Mouse (Mus musculus): ENCODE measurements at regions not wholly inside any gene's neighbourhood (a gene's known extent, or its start where the extent isn't known, plus 50 kb on each side); places are given as distances from the start of the nearest gene placed in this dataset.
"Not testable (repeated sequence)": the region's sequence is repeated elsewhere in the genome, so short reads cannot be mapped to it uniquely, and the experiment has no call there.

- ATAC-seq (ENCODE audit: insufficient number of reproducible peaks, insufficient read depth, low FRiP score, low TSS enrichment, low read depth), result peak; percentile 54; the same call in 1 of the 2 replicates
- no peaks in the 10 kb centered on the region for H3K4me1 ChIP-seq (replicated peaks)
These were observed 140.6 kb downstream of the Cand1 start for GRCm38 (mm10) chr10:119099092-119099792.

GRCm38 (mm10) chr10:119094166-119094565 is 145.7 kb downstream of the Cand1 start:
- H3K9me3 ChIP-seq, result no peaks in the 10 kb centered on the region
- no peak overlapping the region for H3K27ac ChIP-seq
- ATAC-seq (ENCODE audit: insufficient number of reproducible peaks, insufficient read depth, low FRiP score, low TSS enrichment, low read depth), result no peak
- no peaks in the 10 kb centered on the region for H3K4me1 ChIP-seq (replicated peaks)
- no peaks in the 10 kb centered on the region for H3K36me3 ChIP-seq
- no peak overlapping the region for H3K9ac ChIP-seq (replicated peaks)
- no peak overlapping the region for H3K4me2 ChIP-seq
- WGBS, result 90% methylated on average over 11 of the region's 11 CpGs
- no peak overlapping the region for H3K4me3 ChIP-seq (replicated peaks)
- no peaks in the 10 kb centered on the region for H3K27me3 ChIP-seq

More at GRCm38 (mm10) chr10:119099092-119099792, 140.6 kb downstream of the Cand1 start:
- Histone ChIP-seq H3K27ac (no peak overlapping the region), H3K27me3 (no peaks in the 10 kb centered on the region), H3K4me3 (replicated peaks) (no peak overlapping the region), H3K9me3 (peaks cover 4% of the 10 kb centered on the region; the same call in 1 of the 2 replicates), H3K9ac (replicated peaks) (no peak overlapping the region), H3K36me3 (no peaks in the 10 kb centered on the region), H3K4me2 (no peak overlapping the region)
- WGBS, result 51% methylated on average over 10 of the region's 10 CpGs

- no peak for ATAC-seq (ENCODE audit: insufficient number of reproducible peaks, insufficient read depth, low FRiP score, low TSS enrichment, low read depth)
- Histone ChIP-seq H3K9ac (replicated peaks) (no peak overlapping the region), H3K36me3 (no peaks in the 10 kb centered on the region), H3K27ac (no peak overlapping the region), H3K4me3 (replicated peaks) (no peak overlapping the region), H3K4me2 (no peak overlapping the region), H3K4me1 (replicated peaks) (no peaks in the 10 kb centered on the region), H3K9me3 (no peaks in the 10 kb centered on the region), H3K27me3 (no peaks in the 10 kb centered on the region)
- 93% methylated on average over 4 of the region's 4 CpGs for WGBS
These were observed 152.0 kb downstream of the Cand1 start for GRCm38 (mm10) chr10:119087886-119088285.

GRCm38 (mm10) chr10:119087071-119087665 is 152.7 kb downstream of the Cand1 start:
- H3K4me2 ChIP-seq, result no peak overlapping the region
- H3K4me1 ChIP-seq (replicated peaks), result no peaks in the 10 kb centered on the region
- H3K4me3 ChIP-seq (replicated peaks), result no peak overlapping the region
- H3K36me3 ChIP-seq, result no peaks in the 10 kb centered on the region
- no peaks in the 10 kb centered on the region for H3K27me3 ChIP-seq
- WGBS, result 86% methylated on average over 5 of the region's 5 CpGs
- H3K9ac ChIP-seq (replicated peaks), result no peak overlapping the region
- ATAC-seq (ENCODE audit: insufficient number of reproducible peaks, insufficient read depth, low FRiP score, low TSS enrichment, low read depth), result no peak
- H3K27ac ChIP-seq, result no peak overlapping the region
- H3K9me3 ChIP-seq, result no peaks in the 10 kb centered on the region

GRCm38 (mm10) chr10:119086450-119086849 is 153.4 kb downstream of the Cand1 start:
- ATAC-seq (ENCODE audit: insufficient number of reproducible peaks, insufficient read depth, low FRiP score, low TSS enrichment, low read depth), result no peak
- Histone ChIP-seq H3K9ac (replicated peaks) (no peak overlapping the region), H3K4me1 (replicated peaks) (no peaks in the 10 kb centered on the region), H3K9me3 (no peaks in the 10 kb centered on the region), H3K27ac (no peak overlapping the region), H3K27me3 (no peaks in the 10 kb centered on the region), H3K4me2 (no peak overlapping the region), H3K4me3 (replicated peaks) (no peak overlapping the region), H3K36me3 (no peaks in the 10 kb centered on the region)
- WGBS, result 46% methylated on average over 5 of the region's 5 CpGs

GRCm38 (mm10) chr10:119083431-119083830 is 156.4 kb downstream of the Cand1 start:
- H3K36me3 ChIP-seq, result no peaks in the 10 kb centered on the region

GRCm38 (mm10) chr10:119082861-119083260 is 157.0 kb downstream of the Cand1 start:
- no peak overlapping the region for H3K27ac ChIP-seq
- 81% methylated on average over 2 of the region's 2 CpGs for WGBS
- no peak overlapping the region for H3K9ac ChIP-seq (replicated peaks)
- no peak overlapping the region for H3K4me2 ChIP-seq
- no peak for ATAC-seq (ENCODE audit: insufficient number of reproducible peaks, insufficient read depth, low FRiP score, low TSS enrichment, low read depth)
- H3K36me3 ChIP-seq, result no peaks in the 10 kb centered on the region
- H3K4me1 ChIP-seq (replicated peaks), result no peaks in the 10 kb centered on the region
- no peak overlapping the region for H3K4me3 ChIP-seq (replicated peaks)
- no peaks in the 10 kb centered on the region for H3K27me3 ChIP-seq
- H3K9me3 ChIP-seq, result no peaks in the 10 kb centered on the region

More at GRCm38 (mm10) chr10:119083431-119083830, 156.4 kb downstream of the Cand1 start:
- H3K4me1 ChIP-seq (replicated peaks), result no peaks in the 10 kb centered on the region
- H3K27ac ChIP-seq, result no peak overlapping the region
- 74% methylated on average over 4 of the region's 4 CpGs for WGBS
- no peak for ATAC-seq (ENCODE audit: insufficient number of reproducible peaks, insufficient read depth, low FRiP score, low TSS enrichment, low read depth)
- no peak overlapping the region for H3K9ac ChIP-seq (replicated peaks)
- no peak overlapping the region for H3K4me2 ChIP-seq
- no peaks in the 10 kb centered on the region for H3K9me3 ChIP-seq
- H3K27me3 ChIP-seq, result no peaks in the 10 kb centered on the region
- H3K4me3 ChIP-seq (replicated peaks), result no peak overlapping the region

GRCm38 (mm10) chr10:119081766-119082165 is 158.1 kb downstream of the Cand1 start:
- WGBS, result 74% methylated on average over 3 of the region's 3 CpGs
- not testable (repeated sequence) for H3K27me3 ChIP-seq; H3K9me3 ChIP-seq; H3K36me3 ChIP-seq; H3K4me1 ChIP-seq (replicated peaks); H3K9ac ChIP-seq (replicated peaks); H3K27ac ChIP-seq; H3K4me3 ChIP-seq (replicated peaks); H3K4me2 ChIP-seq; ATAC-seq (ENCODE audit: insufficient number of reproducible peaks, insufficient read depth, low FRiP score, low TSS enrichment, low read depth)

GRCm38 (mm10) chr10:119076100-119076566 is 163.7 kb downstream of the Cand1 start:
- WGBS, result 12% methylated on average over 12 of the region's 12 CpGs
- no peak overlapping the region for H3K4me3 ChIP-seq (replicated peaks)
- H3K27ac ChIP-seq, result no peak overlapping the region
- ATAC-seq (ENCODE audit: insufficient number of reproducible peaks, insufficient read depth, low FRiP score, low TSS enrichment, low read depth), result no peak
- no peak overlapping the region for H3K9ac ChIP-seq (replicated peaks)
- no peaks in the 10 kb centered on the region for H3K36me3 ChIP-seq
- H3K9me3 ChIP-seq, result no peaks in the 10 kb centered on the region
- no peaks in the 10 kb centered on the region for H3K27me3 ChIP-seq
- peaks cover 15% of the 10 kb centered on the region for H3K4me1 ChIP-seq (replicated peaks)
- peak overlapping the region; percentile 5; the same call in 1 of the 2 replicates for H3K4me2 ChIP-seq

GRCm38 (mm10) chr10:119074887-119075286 is 165.0 kb downstream of the Cand1 start:
- no peaks in the 10 kb centered on the region for H3K9me3 ChIP-seq
- no peak overlapping the region for H3K4me3 ChIP-seq (replicated peaks)
- 68% methylated on average over 15 of the region's 15 CpGs for WGBS
- peak; percentile 66 for ATAC-seq (ENCODE audit: insufficient number of reproducible peaks, insufficient read depth, low FRiP score, low TSS enrichment, low read depth)
- H3K27ac ChIP-seq, result 0 out of 2 replicates have a peak overlapping the region, but pooled peaks have one; percentile 31
- H3K36me3 ChIP-seq, result no peaks in the 10 kb centered on the region
- H3K4me2 ChIP-seq, result peak overlapping the region; percentile 17; the same call in 1 of the 2 replicates
- H3K9ac ChIP-seq (replicated peaks), result no peak overlapping the region
- H3K4me1 ChIP-seq (replicated peaks), result peaks cover 15% of the 10 kb centered on the region
- no peaks in the 10 kb centered on the region for H3K27me3 ChIP-seq

- H3K27ac ChIP-seq, result no peak overlapping the region
- no peak overlapping the region for H3K4me2 ChIP-seq
- H3K9me3 ChIP-seq, result no peaks in the 10 kb centered on the region
- 95% methylated on average over 3 of the region's 3 CpGs for WGBS
- no peaks in the 10 kb centered on the region for H3K27me3 ChIP-seq
- no peak overlapping the region for H3K4me3 ChIP-seq (replicated peaks)
- ATAC-seq (ENCODE audit: insufficient number of reproducible peaks, insufficient read depth, low FRiP score, low TSS enrichment, low read depth), result no peak
- H3K4me1 ChIP-seq (replicated peaks), result peaks cover 15% of the 10 kb centered on the region
- H3K36me3 ChIP-seq, result no peaks in the 10 kb centered on the region
- no peak overlapping the region for H3K9ac ChIP-seq (replicated peaks)
These were observed 165.9 kb downstream of the Cand1 start for GRCm38 (mm10) chr10:119073991-119074390.
